Mouse (Mus musculus) E14TG2a.4 (cell line): Measurements from ENCODE around the gene Htra2.

Experiments
- CTCF ChIP-seq: conservative IDR thresholded peaks from 2 replicates; pipeline ENCODE4 v1.5.1; 2014; ENCODE audit warnings: low read length
- NANOG ChIP-seq: IDR thresholded peaks from 2 replicates; pipeline ENCODE4 v1.6.1; 2014; ENCODE audit warnings: borderline replicate concordance, low read length, mixed read lengths

- TF ChIP-seq CTCF (no peak), NANOG (no peak)
Observed at GRCm38 (mm10) chr6:83070247-83070310, 15.0 kb upstream of the Htra2 start, which contains the start of gene Tlx2.
